Mouse (Mus musculus) kidney, adult 9 months (tissue): Measurements from ENCODE around the gene Rin3.

Experiments
- DNase-seq: peaks from one replicate; pipeline ENCODE4 v3.0.0; 2022

Gene Rin3

GRCm38 (mm10) chr12:102425048-102425578 is 142.3 kb downstream of the Rin3 start:
- DNase-seq: no peak

GRCm38 (mm10) chr12:102426285-102426684 is 143.4 kb downstream of the Rin3 start:
- DNase-seq: no peak

GRCm38 (mm10) chr12:102429656-102430055 is 146.8 kb downstream of the Rin3 start:
- DNase-seq: no peak

- DNase-seq: no peak
Observed at GRCm38 (mm10) chr12:102430228-102430627, 147.4 kb downstream of the Rin3 start.

- DNase-seq: no peak
Observed at GRCm38 (mm10) chr12:102432238-102432637, 149.4 kb downstream of the Rin3 start.

GRCm38 (mm10) chr12:102434107-102434506 is 151.3 kb downstream of the Rin3 start:
- DNase-seq: no peak

GRCm38 (mm10) chr12:102436939-102437526 is 154.2 kb downstream of the Rin3 start:
- DNase-seq: peak; percentile 75

GRCm38 (mm10) chr12:102437952-102438351 is 155.1 kb downstream of the Rin3 start:
- DNase-seq: no peak

GRCm38 (mm10) chr12:102438983-102439631 is 156.3 kb downstream of the Rin3 start:
- DNase-seq: no peak

GRCm38 (mm10) chr12:102439632-102440023 is 156.8 kb downstream of the Rin3 start, which contains the start of gene Lgmn:
Gene Lgmn (minus strand): TSS chr12:102439813.
- DNase-seq: peak; percentile 99
